Mouse (Mus musculus): Measurements from ENCODE around the gene Pygo2. TPM values are rescaled to one million over a fixed set of nuclear protein-coding genes. Genes with fewer than 3 reads are reported as not detected.

The Pygo2 gene
- polyA plus RNA-seq, 1 experiment: 26.2 TPM

- H3K27me3 ChIP-seq (replicated peaks; ENCODE audit: control insufficient read depth, insufficient read depth, low read length): no peaks in the 10 kb centered on the region
- DNase-seq: no peak
- H3K36me3 ChIP-seq (ENCODE audit: control insufficient read depth, insufficient read depth, low read length): 0 out of 2 replicates have a peak, but pooled peaks cover 1% of the 10 kb centered on the region
- 80% methylated on average over 5 of the region's 5 CpGs for WGBS
- H3K4me3 ChIP-seq (ENCODE audit: insufficient read depth, low read depth, low read length): no peak overlapping the region
- H3K27ac ChIP-seq (ENCODE audit: insufficient read depth, low read depth, low read length): no peak overlapping the region
- peaks cover 17% of the 10 kb centered on the region; the same call in 1 of the 2 replicates for H3K4me1 ChIP-seq (ENCODE audit: control insufficient read depth, insufficient read depth, low read length)
- TF ChIP-seq POLR2A (IDR thresholded peaks at IDR 0.05; ENCODE audit: low read depth, low read length): no peak
- TF ChIP-seq CTCF (conservative IDR thresholded peaks at IDR 0.05; ENCODE audit: insufficient read depth, insufficient read length, low read depth, low read length): no peak
Measured at GRCm38 (mm10) chr3:89383651-89384255, 46.3 kb upstream of the Pygo2 start.

- DNase-seq: no peak
- 80% methylated on average over 11 of the region's 12 CpGs for WGBS
- Histone ChIP-seq H3K27me3 (replicated peaks; ENCODE audit: control insufficient read depth, insufficient read depth, low read length) (no peaks in the 10 kb centered on the region), H3K4me3 (ENCODE audit: insufficient read depth, low read depth, low read length) (no peak overlapping the region), H3K36me3 (ENCODE audit: control insufficient read depth, insufficient read depth, low read length) (no peaks in the 10 kb centered on the region), H3K4me1 (ENCODE audit: control insufficient read depth, insufficient read depth, low read length) (peaks cover 22% of the 10 kb centered on the region; the same call in 1 of the 2 replicates), H3K27ac (ENCODE audit: insufficient read depth, low read depth, low read length) (no peak overlapping the region)
- TF ChIP-seq POLR2A (IDR thresholded peaks at IDR 0.05; ENCODE audit: low read depth, low read length) (no peak), CTCF (conservative IDR thresholded peaks at IDR 0.05; ENCODE audit: insufficient read depth, insufficient read length, low read depth, low read length) (no peak)
Measured at GRCm38 (mm10) chr3:89384331-89385076, 45.5 kb upstream of the Pygo2 start.

- H3K27me3 ChIP-seq (replicated peaks; ENCODE audit: control insufficient read depth, insufficient read depth, low read length): no peaks in the 10 kb centered on the region
- H3K4me1 ChIP-seq (ENCODE audit: control insufficient read depth, insufficient read depth, low read length): peaks cover 30% of the 10 kb centered on the region
- 77% methylated on average over 11 of the region's 11 CpGs for WGBS
- H3K4me3 ChIP-seq (ENCODE audit: insufficient read depth, low read depth, low read length): no peak overlapping the region
- no peak for DNase-seq
- TF ChIP-seq POLR2A (IDR thresholded peaks at IDR 0.05; ENCODE audit: low read depth, low read length) (no peak), CTCF (conservative IDR thresholded peaks at IDR 0.05; ENCODE audit: insufficient read depth, insufficient read length, low read depth, low read length) (no peak)
- H3K27ac ChIP-seq (ENCODE audit: insufficient read depth, low read depth, low read length): no peak overlapping the region
- no peaks in the 10 kb centered on the region for H3K36me3 ChIP-seq (ENCODE audit: control insufficient read depth, insufficient read depth, low read length)
Measured at GRCm38 (mm10) chr3:89385451-89385850, 44.6 kb upstream of the Pygo2 start.

GRCm38 (mm10) chr3:89386438-89387420 lies 43.3 kb upstream of the Pygo2 start:
- WGBS: 58% methylated on average over 17 of the region's 17 CpGs
- no peak for TF ChIP-seq CTCF (conservative IDR thresholded peaks at IDR 0.05; ENCODE audit: insufficient read depth, insufficient read length, low read depth, low read length)
- TF ChIP-seq POLR2A (IDR thresholded peaks at IDR 0.05; ENCODE audit: low read depth, low read length): no peak
- H3K27ac ChIP-seq (ENCODE audit: insufficient read depth, low read depth, low read length): no peak overlapping the region
- no peak overlapping the region for H3K4me3 ChIP-seq (ENCODE audit: insufficient read depth, low read depth, low read length)
- H3K27me3 ChIP-seq (replicated peaks; ENCODE audit: control insufficient read depth, insufficient read depth, low read length): no peaks in the 10 kb centered on the region
- peak; percentile 21 for DNase-seq
- H3K36me3 ChIP-seq (ENCODE audit: control insufficient read depth, insufficient read depth, low read length): no peaks in the 10 kb centered on the region
- peaks cover 37% of the 10 kb centered on the region for H3K4me1 ChIP-seq (ENCODE audit: control insufficient read depth, insufficient read depth, low read length)

GRCm38 (mm10) chr3:89387632-89388031 lies 42.4 kb upstream of the Pygo2 start:
- 73% methylated on average over 11 of the region's 11 CpGs for WGBS
- Histone ChIP-seq H3K4me3 (ENCODE audit: insufficient read depth, low read depth, low read length) (no peak overlapping the region), H3K36me3 (ENCODE audit: control insufficient read depth, insufficient read depth, low read length) (no peaks in the 10 kb centered on the region), H3K27ac (ENCODE audit: insufficient read depth, low read depth, low read length) (no peak overlapping the region), H3K27me3 (replicated peaks; ENCODE audit: control insufficient read depth, insufficient read depth, low read length) (no peaks in the 10 kb centered on the region), H3K4me1 (ENCODE audit: control insufficient read depth, insufficient read depth, low read length) (peaks cover 35% of the 10 kb centered on the region)
- TF ChIP-seq POLR2A (IDR thresholded peaks at IDR 0.05; ENCODE audit: low read depth, low read length): no peak
- TF ChIP-seq CTCF (conservative IDR thresholded peaks at IDR 0.05; ENCODE audit: insufficient read depth, insufficient read length, low read depth, low read length): no peak
- peak; percentile 26 for DNase-seq

GRCm38 (mm10) chr3:89388134-89388881 lies 41.7 kb upstream of the Pygo2 start:
- peak; percentile 73 for DNase-seq
- Histone ChIP-seq H3K4me1 (ENCODE audit: control insufficient read depth, insufficient read depth, low read length) (peaks cover 35% of the 10 kb centered on the region), H3K27me3 (replicated peaks; ENCODE audit: control insufficient read depth, insufficient read depth, low read length) (no peaks in the 10 kb centered on the region), H3K36me3 (ENCODE audit: control insufficient read depth, insufficient read depth, low read length) (no peaks in the 10 kb centered on the region), H3K4me3 (ENCODE audit: insufficient read depth, low read depth, low read length) (no peak overlapping the region), H3K27ac (ENCODE audit: insufficient read depth, low read depth, low read length) (no peak overlapping the region)
- 36% methylated on average over 11 of the region's 11 CpGs for WGBS
- no peak for TF ChIP-seq CTCF (conservative IDR thresholded peaks at IDR 0.05; ENCODE audit: insufficient read depth, insufficient read length, low read depth, low read length)
- no peak for TF ChIP-seq POLR2A (IDR thresholded peaks at IDR 0.05; ENCODE audit: low read depth, low read length)
